Mouse (Mus musculus) ovary, postnatal 14 days (tissue): ENCODE results near the gene Pmf1.
A peak's percentile ranks its signal among the peaks of the same experiment; 100 is the strongest.
"Not testable (repeated sequence)": the region's sequence is repeated elsewhere in the genome, so short reads cannot be mapped to it uniquely, and the experiment has no call there.

Experiments used
- DNase-seq: peaks from one replicate; pipeline ENCODE4 v3.0.0; 2022; ENCODE audit warnings: low spot score

Pmf1 gene

GRCm38 (mm10) chr3:88437454-88437853, 27.3 kb upstream of the Pmf1 start:
- DNase-seq: no peak

GRCm38 (mm10) chr3:88436395-88437201, 26.5 kb upstream of the Pmf1 start:
- DNase-seq: no peak

GRCm38 (mm10) chr3:88435515-88435914, 25.4 kb upstream of the Pmf1 start:
- no peak for DNase-seq

- DNase-seq: not testable (repeated sequence)
These were observed 18.5 kb upstream of the Pmf1 start for GRCm38 (mm10) chr3:88428639-88429038.

GRCm38 (mm10) chr3:88427342-88427905, 17.3 kb upstream of the Pmf1 start:
- no peak for DNase-seq

GRCm38 (mm10) chr3:88425708-88426420, 15.7 kb upstream of the Pmf1 start:
- DNase-seq: no peak

GRCm38 (mm10) chr3:88425330-88425689, 15.2 kb upstream of the Pmf1 start:
- no peak for DNase-seq

- DNase-seq: peak; percentile 86
These were observed 14.6 kb upstream of the Pmf1 start, which contains the start of gene Slc25a44 for GRCm38 (mm10) chr3:88424605-88425329. Slc25a44 (minus strand) TSS chr3:88425139.

GRCm38 (mm10) chr3:88422020-88422720, 12.0 kb upstream of the Pmf1 start:
- DNase-seq: no peak

- DNase-seq: no peak
These were observed 10.6 kb upstream of the Pmf1 start for GRCm38 (mm10) chr3:88420771-88421170.

GRCm38 (mm10) chr3:88418016-88418415, 7.9 kb upstream of the Pmf1 start:
- no peak for DNase-seq

- no peak for DNase-seq
These were observed 5.5 kb upstream of the Pmf1 start for GRCm38 (mm10) chr3:88415668-88416067.

GRCm38 (mm10) chr3:88412636-88413035, 2.5 kb upstream of the Pmf1 start:
- no peak for DNase-seq

- DNase-seq: no peak
These were observed 1.6 kb upstream of the Pmf1 start for GRCm38 (mm10) chr3:88411681-88412080.

- peak; percentile 25 for DNase-seq
These were observed 507 bp upstream of the Pmf1 start for GRCm38 (mm10) chr3:88410645-88411031.

- peak; percentile 23 for DNase-seq
These were observed 1.2 kb downstream of the Pmf1 start for GRCm38 (mm10) chr3:88408953-88409352.

- DNase-seq: no peak
These were observed 2.6 kb downstream of the Pmf1 start for GRCm38 (mm10) chr3:88407529-88407928.

- peak; percentile 58 for DNase-seq
These were observed 3.0 kb downstream of the Pmf1 start for GRCm38 (mm10) chr3:88407090-88407489.

GRCm38 (mm10) chr3:88403522-88404230, 6.5 kb downstream of the Pmf1 start:
- no peak for DNase-seq

GRCm38 (mm10) chr3:88398666-88399065, 11.5 kb downstream of the Pmf1 start:
- DNase-seq: no peak

- DNase-seq: no peak
These were observed 14.4 kb downstream of the Pmf1 start for GRCm38 (mm10) chr3:88395742-88396141.
